Mouse (Mus musculus) lung, adult 18-20 months (tissue): ENCODE measurements around the gene Folr2.

ENCODE experiments used
- DNase-seq, 2 experiments: peaks; one replicate each; pipeline ENCODE4 v3.0.0; 2022; ENCODE audit warnings: mixed read lengths in 2 of 2

Gene Folr2

DNA sequence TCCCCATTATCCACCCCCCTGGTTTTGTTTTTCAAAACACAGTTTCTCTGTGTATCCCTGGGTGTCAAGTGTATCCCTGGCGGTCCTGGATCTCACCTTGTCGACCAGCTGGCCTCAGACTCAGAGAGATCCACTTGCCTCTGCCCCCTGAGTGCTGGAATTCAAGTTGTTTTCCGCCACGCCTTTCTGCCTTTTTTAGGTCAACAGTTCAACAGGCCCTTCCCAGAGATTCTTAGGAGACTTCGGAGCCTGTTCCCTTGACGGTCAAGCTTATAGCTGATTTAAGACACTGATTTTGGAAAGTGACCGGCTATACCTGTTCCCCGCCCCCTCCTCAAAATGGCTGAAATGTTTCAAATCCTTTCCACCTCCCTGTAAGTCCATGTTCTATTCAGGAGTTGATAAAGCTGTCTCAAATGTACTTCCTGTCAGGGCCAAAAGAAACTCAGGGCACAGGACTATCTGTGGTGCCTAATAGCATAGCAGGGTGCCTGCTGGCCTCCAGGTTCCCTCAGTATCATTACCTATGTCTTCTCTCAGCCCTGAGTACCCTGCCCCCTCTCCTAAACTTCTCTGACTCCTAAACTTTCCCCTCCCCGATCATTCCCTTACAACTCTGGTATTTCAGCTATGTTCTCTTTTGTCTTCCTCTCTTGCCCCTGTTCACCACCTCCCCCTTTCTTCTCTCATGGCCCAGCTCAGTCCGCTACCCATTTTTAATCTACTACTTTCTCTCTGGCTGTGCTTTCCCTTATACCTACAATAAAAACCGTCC is 9.7 kb upstream of the Folr2 start:
- DNase-seq: no peak

DNA sequence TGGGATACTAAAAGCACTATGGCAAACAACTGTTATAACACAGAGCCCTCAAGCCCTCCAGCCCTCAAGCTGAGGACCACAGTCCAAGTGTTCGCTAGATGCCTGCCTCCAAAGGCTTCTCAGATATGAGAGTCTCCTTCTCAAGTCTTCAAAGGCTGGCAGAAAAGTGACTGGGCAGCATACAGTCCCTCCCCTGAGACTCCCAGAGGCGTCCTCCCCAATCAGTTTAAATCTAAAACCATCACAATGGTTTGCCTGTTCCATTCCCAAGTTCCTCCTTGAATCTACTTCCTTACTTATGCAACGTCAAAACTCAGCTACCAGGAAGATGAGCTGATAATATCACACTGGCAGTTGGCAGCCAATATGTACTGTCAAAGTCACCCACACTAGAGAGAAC is 6.4 kb upstream of the Folr2 start, which contains the start of gene Anapc15:
Gene Anapc15, plus strand, starts transcription at position 301 of the 400 bp plus-strand sequence.
- no peak for DNase-seq

DNA sequence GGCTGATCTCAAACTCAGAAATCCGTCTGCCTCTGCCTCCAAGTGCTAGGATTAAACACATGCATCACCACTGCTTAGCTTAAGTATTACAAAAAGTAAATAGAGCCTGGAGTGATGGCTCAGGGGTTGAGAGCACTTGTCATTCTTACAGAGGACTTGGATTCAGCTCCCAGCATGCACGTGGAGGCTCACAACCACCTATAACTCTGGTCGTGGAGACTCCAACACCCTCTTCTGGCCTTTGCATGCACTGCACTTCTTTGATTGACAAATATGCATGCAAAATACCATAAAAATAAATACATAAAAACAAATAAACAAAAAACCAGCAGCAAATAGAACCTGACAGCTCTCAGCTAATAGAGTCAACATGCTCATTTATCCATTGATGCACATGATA is 5.3 kb upstream of the Folr2 start:
- no peak for DNase-seq

DNA sequence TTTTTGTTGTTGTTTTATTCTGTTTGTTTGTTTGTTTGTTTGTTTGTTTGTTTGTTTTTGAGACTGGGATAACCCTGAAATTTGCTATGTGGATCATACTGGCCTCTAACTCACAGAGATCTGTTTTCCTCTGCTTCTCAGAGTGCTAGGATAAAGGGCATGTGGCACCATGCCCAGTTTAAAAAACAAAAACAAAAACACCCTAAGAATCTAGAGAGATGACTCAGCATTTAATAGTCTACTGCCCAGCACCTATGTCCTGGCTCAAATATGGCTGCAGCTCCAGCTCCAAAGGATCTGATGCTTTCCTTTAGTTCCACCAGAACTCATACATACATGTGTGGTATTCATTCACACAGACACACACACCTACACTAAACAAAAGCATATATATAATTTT is 4.0 kb upstream of the Folr2 start:
- no peak for DNase-seq

DNA sequence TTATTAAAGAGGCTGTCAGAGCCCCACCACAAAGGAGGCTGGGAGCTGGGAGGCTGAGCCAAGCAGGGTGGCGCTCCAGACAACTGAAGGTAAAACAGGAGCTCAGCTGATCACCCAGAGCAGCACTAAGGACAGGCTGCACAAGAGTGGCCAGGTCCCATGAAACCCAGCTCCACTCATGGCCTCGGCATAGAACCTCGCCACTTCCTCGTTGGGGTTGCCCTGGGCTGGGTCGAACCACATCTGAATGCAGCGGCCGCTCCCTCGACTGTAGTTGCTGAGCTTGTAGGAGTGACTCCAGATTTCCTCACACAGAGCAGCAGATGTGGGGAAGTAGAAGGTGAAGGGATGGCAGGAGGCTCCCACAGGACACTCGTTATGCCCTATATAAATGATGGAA is 1.4 kb upstream of the Folr2 start:
- peak; percentile 42 to 43 for DNase-seq

DNA sequence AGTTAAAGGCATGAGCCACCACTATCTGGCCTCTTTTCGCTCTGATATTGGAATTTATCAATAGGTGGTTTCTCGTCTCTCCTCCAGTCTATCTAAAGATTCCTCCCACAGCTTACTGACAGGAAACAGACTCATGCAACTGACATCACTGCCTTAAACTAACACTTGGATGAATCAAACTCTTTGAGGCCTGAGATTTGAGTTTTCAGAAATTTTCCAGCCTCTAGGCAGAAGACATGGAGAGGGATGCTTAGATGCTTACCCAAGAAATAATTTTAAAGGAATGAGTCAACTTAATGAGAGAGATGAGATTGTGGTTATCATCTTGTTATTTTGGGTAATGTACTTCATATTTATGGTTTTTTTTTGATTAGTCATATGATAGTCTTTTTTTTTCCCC is 3.2 kb downstream of the Folr2 start:
- no peak for DNase-seq

DNA sequence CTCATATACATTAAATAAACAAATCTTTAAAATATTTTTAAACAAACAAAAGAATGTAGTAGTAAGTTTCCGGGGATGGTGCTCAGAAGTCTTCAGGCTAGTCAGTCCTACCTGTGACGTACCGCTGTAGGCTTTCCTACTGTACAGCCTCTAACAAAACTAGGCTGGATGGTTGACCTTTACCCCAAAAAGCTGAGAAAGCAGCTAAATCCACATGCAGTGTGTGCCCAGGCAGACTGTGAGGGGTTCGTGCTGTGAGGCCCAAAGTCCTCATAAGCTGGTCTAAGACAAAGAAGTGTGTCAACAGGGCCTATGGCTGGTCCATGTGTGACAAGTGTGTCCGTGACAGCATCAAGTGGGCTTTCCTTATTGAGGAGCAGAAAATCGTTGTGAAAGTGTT is 4.1 kb downstream of the Folr2 start:
- no peak for DNase-seq

DNA sequence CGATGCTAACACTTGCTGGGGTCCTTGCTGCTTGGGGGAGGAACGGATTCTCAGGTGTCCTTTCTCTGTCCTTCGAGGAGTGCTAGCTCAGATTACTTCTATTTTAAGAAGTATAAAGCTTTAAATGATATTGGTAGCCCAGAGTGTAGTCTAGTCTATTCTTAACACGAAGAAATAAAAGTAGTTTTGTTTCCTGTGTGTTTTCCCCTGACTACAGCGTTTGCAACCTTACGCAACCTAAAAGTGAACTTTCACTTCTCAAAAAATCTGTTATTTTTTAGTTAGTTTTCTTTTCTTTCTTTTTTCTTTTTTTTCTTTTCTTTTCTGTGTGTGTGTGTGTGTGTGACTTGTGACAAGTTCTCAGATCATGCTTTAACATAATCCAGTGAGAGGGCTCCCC is 5.3 kb downstream of the Folr2 start:
- no peak for DNase-seq

DNA sequence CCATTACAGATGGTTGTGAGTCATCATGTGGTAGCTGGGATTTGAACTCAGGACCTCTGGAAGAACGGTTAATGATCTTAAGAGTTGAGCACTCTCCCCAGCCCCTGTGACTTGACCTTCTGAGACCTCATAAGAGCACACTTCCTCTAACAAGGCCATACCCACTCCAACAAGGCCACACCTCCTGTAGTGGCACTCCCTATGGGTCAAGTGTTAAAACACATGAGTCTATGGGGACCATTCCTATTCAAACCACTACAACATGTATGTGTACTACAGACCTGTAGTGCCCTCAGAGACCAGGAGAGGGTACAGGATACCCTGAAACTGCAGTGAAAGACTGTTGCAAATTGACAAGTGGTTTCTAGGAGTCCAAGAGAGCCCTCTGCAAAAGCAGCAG is 9.1 kb downstream of the Folr2 start:
- no peak for DNase-seq

DNA sequence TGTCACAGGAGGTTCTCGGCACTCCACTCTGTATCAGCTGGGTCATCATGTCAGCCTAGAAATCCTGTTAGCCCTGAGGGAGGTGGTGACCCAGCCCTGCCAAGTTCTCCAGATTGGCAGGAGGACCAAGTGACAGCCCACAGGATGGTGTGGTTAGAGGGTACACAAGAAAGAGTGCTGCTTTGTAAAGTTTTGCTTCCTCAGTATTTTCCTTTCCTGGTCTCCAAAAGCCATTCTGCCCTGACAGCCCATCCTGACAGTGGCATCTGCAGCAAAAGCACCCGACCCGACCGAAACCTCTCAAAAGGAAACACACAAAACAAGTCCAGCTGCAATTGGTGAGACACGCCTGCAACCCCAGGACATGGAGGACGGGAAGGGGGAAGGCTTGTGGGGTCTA is 12.8 kb downstream of the Folr2 start:
- DNase-seq: no peak

DNA sequence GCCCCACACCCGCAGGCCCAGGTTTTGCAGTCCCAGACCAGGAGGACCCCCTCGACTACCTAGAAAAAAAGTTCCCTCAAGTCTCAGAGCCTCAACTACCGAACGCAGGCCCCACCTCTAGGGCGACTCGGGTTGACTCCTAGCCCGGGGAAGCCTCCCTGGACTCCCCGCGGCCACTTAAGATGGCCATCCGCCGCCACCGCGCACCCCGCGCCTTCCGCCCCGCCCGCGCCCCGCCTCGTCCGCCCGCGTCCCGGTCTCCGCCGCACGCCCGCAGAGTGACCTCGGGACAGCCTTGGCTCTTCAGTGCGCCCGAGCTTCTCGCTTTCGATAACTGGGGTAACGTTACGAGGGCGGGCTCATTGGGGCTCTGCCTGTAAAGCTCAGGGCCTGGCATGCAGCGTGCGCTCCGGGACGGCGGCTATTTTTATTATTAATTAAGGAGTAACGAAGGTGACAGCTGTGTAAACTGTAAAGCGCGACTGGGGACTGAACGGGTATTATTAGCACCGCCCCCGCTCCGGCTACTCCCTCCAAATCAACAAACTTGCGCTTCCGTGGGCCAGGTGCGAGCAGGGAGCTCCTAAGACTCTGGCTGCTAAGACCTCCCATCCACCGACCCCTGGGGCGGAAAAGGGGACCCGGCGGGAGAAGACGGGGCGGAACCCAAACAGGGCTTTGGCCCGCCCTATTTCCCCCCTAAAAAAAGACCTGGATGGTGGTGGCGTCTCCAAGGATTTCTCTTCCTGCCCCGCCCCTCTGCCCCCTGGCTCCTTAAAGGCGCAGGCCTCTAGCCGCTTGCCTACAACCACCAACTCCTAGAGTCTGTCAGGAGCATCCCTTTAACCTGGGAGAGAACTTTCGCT is 19.2 kb downstream of the Folr2 start, which contains the start of gene Inppl1:
Gene Inppl1, minus strand, starts transcription at position 624 of the 866 bp plus-strand sequence.
- DNase-seq: peak; percentile 94 to 96

DNA sequence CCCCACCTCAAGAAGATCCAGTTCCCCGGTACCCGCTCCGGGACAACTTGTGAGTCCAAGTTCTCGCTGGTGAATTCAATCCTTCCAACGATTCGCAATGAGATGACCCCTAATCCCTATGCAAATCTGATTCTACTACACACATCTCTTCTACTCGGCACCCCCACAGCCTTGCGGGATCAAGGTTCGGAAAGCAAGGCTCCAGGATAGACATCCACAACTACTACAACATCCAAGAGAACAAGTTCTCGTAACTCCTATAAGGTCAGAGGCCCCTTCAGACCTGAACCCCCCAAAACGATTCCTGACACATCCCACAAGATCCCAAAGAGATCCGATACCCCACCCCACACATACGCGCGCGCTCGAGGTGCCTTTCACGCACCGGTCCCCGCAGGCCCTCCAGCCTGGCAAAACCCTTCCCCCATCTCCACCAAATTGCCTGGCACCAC is 19.8 kb downstream of the Folr2 start:
- no peak for DNase-seq

DNA sequence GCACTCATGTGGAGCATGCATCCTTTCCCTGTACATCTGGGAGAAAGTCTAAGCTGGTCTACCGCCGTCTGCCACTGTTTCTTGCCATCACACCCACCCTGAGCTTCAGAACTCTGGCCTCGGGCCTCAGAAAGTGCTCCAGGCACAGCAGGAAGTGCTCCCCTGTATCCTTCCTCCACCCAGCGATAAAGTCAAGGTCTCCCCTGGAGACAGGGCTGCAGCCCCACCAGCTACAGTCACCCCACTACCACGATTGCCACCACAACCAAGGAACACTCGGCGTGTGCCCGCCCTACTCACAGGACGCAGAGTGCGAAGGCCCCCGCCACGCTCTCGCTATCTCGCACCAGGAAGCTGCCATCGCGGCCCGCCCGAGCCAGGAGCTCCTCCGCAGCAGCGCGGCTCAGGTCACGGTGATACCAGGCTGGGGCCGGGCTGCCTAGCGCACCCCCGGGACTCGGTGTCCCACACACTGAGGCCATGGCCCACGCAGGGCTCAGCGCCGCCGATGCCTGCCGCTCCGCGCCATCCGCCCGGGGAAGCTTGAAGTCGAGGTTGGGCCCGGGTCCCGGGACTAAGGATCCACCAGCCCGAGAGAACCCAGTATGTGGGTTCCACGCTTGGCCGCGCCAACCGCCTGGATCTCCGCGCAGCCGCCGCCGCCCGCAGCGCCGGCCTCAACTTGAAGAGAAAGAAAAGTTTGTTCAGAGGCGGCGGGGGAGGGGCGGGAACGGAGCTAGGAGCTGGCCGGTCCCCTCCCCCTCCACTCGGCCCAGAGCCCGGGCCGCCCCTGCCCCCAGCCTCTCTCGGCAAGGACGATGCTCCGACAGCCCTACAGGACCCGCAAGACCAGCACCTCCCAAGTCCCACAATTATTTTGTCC is 20.5 kb downstream of the Folr2 start:
- DNase-seq: peak; percentile 52 to 66

DNA sequence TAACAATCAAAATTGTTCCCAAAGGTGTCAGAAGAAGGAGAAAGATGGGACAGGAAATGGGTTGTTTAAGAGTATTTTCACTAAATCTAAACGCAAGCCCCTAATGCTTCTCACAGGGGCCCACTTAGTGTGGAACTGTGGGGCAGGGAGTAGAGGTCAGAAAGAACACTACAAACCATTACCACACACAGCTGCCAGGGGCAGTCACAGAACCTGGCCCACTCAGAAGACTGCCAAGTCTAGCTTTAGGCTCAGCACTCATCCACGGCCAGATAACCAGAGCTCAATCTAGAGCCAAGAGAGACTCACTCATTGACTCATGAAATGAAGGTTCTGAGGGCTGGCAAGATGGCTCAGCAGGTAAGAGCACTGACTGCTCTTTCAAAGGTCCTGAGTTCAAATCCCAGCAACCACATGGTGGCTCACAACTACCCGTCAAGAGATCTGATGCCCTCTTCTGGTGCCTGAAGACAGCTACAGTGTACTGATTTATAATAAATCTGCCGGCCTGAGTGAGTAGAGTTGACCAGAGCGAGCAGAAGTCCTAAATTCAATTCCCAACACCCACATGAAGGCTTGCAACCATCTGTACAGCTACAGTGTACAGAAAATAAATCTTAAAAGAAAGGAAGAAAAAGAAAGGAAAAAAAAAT is 21.4 kb downstream of the Folr2 start:
- no peak for DNase-seq

DNA sequence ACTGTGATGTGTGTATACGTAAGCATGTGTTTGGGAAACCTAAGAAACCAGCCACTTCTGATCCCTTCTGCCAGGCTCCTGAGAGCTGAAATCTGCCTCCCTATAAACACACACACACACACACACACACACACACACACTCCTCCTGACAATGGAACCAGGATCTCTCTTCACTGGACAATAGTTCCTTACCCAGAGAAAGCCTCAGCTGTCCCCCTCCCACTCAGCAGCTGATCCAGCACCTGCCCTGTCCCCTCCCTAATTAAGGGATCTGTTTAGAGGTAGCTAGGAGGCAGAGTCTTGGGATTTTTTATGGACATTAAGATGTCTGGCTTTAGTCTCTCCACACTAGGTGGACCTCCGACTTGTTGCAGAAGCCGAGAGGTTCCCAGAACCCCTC is 22.1 kb downstream of the Folr2 start:
- no peak for DNase-seq

DNA sequence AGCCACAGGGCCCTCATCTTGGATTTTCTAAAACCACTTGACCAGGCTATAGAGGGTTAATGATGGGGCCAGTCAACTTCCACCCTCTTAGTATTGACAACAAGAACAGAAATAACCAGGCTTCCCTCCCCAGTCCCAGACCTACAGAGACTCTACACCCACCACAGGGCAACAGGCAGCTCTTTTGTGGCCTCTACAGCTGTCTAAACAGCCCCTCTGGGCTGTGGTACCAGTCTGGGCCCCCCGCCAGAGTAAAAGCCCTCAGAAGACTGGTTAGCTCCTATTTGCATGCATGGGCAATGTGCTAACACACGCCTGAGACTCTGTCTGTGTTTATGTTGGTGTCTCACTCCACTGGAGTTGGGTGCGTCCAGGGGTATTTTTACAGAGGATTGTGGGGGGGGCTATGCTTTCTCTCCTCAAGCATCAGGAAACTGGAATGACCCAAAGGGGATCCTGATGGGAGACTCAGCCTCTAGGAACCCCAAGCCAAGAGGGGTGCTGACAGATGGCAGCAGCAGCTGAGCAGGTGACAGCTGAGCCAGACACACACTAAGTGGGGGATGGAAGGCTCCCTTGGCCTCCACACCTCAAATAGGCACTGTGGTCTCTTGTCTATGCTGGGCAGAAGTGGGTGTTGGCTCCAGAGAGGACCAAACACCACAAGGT is 22.9 kb downstream of the Folr2 start:
- no peak for DNase-seq

DNA sequence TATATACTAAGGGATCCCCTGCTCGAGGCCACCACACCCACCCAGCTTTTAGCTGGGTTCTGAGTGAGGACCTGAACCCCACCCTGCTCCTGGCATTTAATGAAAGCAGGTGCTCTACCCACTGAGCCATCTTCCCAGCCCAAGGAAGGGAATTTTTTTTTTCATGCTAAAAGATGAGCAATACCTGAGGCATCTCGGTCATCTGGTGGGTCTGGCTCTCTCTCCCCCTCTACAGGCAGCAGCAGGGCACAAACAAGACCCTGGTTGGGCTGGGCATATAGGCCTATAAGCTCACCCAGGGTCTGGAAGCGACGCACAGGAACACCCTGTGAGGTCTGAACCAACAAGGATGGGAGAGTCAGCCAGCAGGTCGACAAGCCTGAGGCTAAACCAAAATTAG is 23.6 kb downstream of the Folr2 start:
- no peak for DNase-seq

DNA sequence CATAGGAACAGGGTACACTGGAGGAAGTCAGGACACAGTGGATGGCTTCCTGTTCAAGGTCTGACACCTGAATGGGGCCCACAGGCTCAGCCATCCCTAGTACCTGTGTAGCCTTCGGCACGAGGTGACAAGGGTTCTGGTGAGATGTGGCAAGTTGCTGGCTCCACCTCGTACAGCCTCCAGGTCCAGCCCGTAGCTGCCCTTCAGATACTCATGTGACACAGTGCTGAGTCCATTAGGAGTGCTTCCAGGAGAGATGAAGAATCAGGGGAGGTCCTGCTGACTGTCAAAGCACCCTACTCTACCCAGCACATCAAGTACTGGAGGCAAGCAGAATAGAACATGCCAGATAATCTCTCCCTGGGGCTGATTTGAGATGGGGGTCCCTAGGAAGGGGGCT is 24.6 kb downstream of the Folr2 start:
- no peak for DNase-seq

DNA sequence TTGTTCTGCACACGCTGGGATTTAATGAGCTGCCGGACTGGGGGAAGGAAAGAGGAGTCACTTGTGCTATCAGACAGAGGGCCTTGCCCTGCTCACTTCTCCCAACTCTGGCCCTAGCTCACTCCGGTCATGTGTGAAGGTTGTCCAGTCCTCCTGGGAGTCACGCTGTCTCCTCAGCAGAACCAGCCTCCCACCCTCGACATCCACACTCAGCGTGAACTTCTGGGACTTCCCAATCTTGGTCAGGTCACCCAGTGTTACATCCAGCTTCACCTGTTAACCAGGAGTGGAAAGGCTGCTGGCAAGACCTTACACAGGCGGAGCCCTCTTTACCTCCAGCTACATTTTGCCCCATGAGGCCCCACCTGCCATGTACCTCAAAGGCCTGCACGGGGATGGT is 25.6 kb downstream of the Folr2 start:
- no peak for DNase-seq

DNA sequence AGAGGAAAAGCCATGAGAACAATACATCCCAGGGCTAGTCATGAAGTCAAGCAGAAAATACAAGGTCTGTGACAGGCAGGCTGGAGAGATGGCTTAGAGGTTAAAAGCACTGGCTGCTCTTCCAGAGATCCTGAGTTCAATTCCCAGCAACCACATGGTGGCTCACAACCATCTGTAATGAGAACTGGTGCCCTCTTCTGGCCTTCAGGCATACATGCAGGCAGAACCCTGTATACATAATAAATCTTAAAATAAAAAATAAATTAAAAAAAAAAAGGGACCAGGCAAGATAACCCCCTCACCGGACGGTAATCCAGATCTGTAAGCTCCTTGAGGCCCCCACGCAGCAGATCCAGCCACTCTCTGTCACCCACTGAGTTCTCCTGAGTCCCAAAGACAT is 26.6 kb downstream of the Folr2 start:
- no peak for DNase-seq

DNA sequence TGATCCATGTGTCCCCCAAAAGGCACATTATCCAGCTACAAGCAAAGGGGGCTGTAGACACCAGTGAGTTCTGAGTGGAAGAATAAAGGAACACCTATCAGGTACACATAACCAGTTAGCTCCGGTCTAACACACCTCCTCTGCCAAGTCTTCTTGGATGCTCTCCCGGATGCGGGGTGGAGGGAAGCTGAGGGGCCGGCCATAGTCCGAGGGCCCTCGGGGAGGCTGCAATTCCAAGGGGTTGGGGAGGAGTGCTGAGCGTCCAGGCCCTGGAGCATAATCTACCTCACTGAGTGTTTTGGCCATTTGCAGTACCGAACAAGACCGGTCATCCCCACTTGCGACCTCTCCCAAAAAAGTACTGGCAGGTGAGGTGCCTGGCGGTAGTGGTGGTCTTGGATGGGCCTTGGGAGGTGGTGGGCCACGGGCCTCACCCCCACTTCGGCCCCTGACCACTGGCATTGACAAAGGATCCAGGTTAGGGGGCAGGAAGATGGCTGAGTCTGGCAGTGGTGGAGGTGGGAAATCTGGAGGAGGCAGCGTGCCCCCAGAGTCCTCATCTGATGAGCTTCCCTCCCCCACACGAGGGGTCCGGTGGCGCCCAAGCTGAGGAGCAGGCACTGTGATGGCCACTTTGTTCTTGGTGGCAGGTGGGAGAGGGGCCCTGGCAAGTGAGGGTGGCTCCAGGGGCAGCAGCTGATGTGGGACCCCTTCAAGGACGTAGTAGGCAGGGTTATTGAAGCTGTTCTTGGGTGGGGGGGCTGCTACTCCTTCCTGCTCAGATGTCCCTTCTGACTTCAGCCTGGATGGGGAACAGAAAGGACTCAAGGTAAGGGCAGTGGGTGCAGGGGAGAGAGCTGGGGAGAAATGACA is 33.0 kb downstream of the Folr2 start:
- DNase-seq: no peak
